Mouse (Mus musculus) limb, embryonic 15.5 days (tissue): ENCODE results near the gene Serpinh1. TPM values are rescaled to one million over a fixed set of nuclear protein-coding genes. Genes with fewer than 3 reads are reported as not detected.
A peak's percentile ranks its signal among the peaks of the same experiment; 100 is the strongest.

Source experiments
- ATAC-seq: fragments of 200-750 bp; cut with Nextera tagmentation; 2 replicates; pipeline ENCODE4 v1.8.0; 2017; ENCODE audit warnings: low read depth, moderate TSS enrichment; ENCODE audit not compliant: insufficient number of reproducible peaks, low FRiP score, low TSS enrichment
- H3K27ac ChIP-seq: fragments of 300-500 bp; sonication (generic); 2 replicates; pipeline ENCODE4 v1.5.1; 2015; ENCODE audit warnings: moderate library complexity, mild to moderate bottlenecking, inconsistent platforms
- H3K27me3 ChIP-seq: fragments of 300-500 bp; sonication (generic); 2 replicates; pipeline ENCODE4 v1.6.1; 2015; ENCODE audit warnings: inconsistent platforms
- H3K36me3 ChIP-seq: fragments of 300-500 bp; sonication (generic); 2 replicates; pipeline ENCODE4 v1.6.1; 2015; ENCODE audit warnings: inconsistent platforms
- H3K4me1 ChIP-seq: fragments of 300-500 bp; sonication (generic); 2 replicates; pipeline ENCODE4 v1.6.1; 2015; ENCODE audit warnings: inconsistent platforms
- H3K4me2 ChIP-seq: fragments of 300-500 bp; sonication (generic); 2 replicates; pipeline ENCODE4 v1.6.1; 2015; ENCODE audit warnings: mild to moderate bottlenecking, inconsistent platforms
- H3K4me3 ChIP-seq: fragments of 300-500 bp; sonication (generic); 2 replicates; pipeline ENCODE4 v1.5.1; 2015; ENCODE audit warnings: mild to moderate bottlenecking, inconsistent platforms
- H3K9ac ChIP-seq: fragments of 300-500 bp; sonication (generic); 2 replicates; pipeline ENCODE4 v1.6.1; 2015; ENCODE audit warnings: inconsistent platforms
- H3K9me3 ChIP-seq: fragments of 300-500 bp; sonication (generic); 2 replicates; pipeline ENCODE4 v1.6.1; 2016; ENCODE audit warnings: inconsistent platforms
- WGBS: fragments of 180-500 bp; shearing (Covaris S2); methylation state at CpG from one replicate; pipeline ENCODE4 v1.1.7; 2015; 5-methylcytosine and 5-hydroxymethylcytosine counted together
- polyA plus RNA-seq: library from polyadenylated mRNA; unstranded; fragments of >200 nt; fragmentation: Nextera tagmentation; extraction: Ambion mirVana; gene quantifications from 2 replicates; pipeline ENCODE4 v1.2.1, GENCODE M21; 2015

Gene Serpinh1
- polyA plus RNA-seq, 1 experiment from 2014 or later, result 2,485 TPM

- H3K27me3 ChIP-seq, result peaks cover 12% of the 10 kb centered on the region; the same call in 1 of the 2 replicates
- no peak overlapping the region for H3K4me3 ChIP-seq
- no peaks in the 10 kb centered on the region for H3K36me3 ChIP-seq
- H3K9me3 ChIP-seq, result no peaks in the 10 kb centered on the region
- peaks cover 17% of the 10 kb centered on the region for H3K4me1 ChIP-seq
- 66% methylated on average over 7 of the region's 7 CpGs for WGBS
- no peak overlapping the region for H3K9ac ChIP-seq
- no peak overlapping the region for H3K4me2 ChIP-seq
- no peak overlapping the region for H3K27ac ChIP-seq
- ATAC-seq, result no peak
Measured at GRCm38 (mm10) chr7:99317475-99317874, 35.6 kb downstream of the Serpinh1 start.

GRCm38 (mm10) chr7:99316207-99316606 is 36.8 kb downstream of the Serpinh1 start:
- H3K4me1 ChIP-seq, result peaks cover 21% of the 10 kb centered on the region
- no peaks in the 10 kb centered on the region for H3K36me3 ChIP-seq
- no peak overlapping the region for H3K4me2 ChIP-seq
- no peak overlapping the region for H3K9ac ChIP-seq
- H3K4me3 ChIP-seq, result no peak overlapping the region
- H3K27me3 ChIP-seq, result peaks cover 10% of the 10 kb centered on the region; the same call in 1 of the 2 replicates
- WGBS, result 52% methylated on average over 7 of the region's 7 CpGs
- H3K9me3 ChIP-seq, result no peaks in the 10 kb centered on the region
- no peak for ATAC-seq
- H3K27ac ChIP-seq, result no peak overlapping the region

GRCm38 (mm10) chr7:99314565-99314964 is 38.5 kb downstream of the Serpinh1 start:
- Histone ChIP-seq H3K27me3 (0 out of 2 replicates have a peak, but pooled peaks cover 7% of the 10 kb centered on the region), H3K4me2 (no peak overlapping the region), H3K9ac (no peak overlapping the region), H3K9me3 (no peaks in the 10 kb centered on the region), H3K36me3 (no peaks in the 10 kb centered on the region), H3K27ac (no peak overlapping the region), H3K4me1 (peaks cover 16% of the 10 kb centered on the region; the same call in 1 of the 2 replicates), H3K4me3 (no peak overlapping the region)
- no peak for ATAC-seq
- 78% methylated on average over 4 of the region's 4 CpGs for WGBS

- no peak for ATAC-seq
- Histone ChIP-seq H3K4me1 (peaks cover 16% of the 10 kb centered on the region; the same call in 1 of the 2 replicates), H3K9ac (no peak overlapping the region), H3K4me2 (no peak overlapping the region), H3K27me3 (0 out of 2 replicates have a peak, but pooled peaks cover 3% of the 10 kb centered on the region), H3K27ac (no peak overlapping the region), H3K4me3 (no peak overlapping the region), H3K9me3 (no peaks in the 10 kb centered on the region), H3K36me3 (no peaks in the 10 kb centered on the region)
- WGBS, result 62% methylated on average over 8 of the region's 8 CpGs
Measured at GRCm38 (mm10) chr7:99313253-99313652, 39.8 kb downstream of the Serpinh1 start.

GRCm38 (mm10) chr7:99312671-99313143 is 40.3 kb downstream of the Serpinh1 start:
- H3K4me3 ChIP-seq, result no peak overlapping the region
- no peaks in the 10 kb centered on the region for H3K9me3 ChIP-seq
- H3K4me1 ChIP-seq, result peaks cover 16% of the 10 kb centered on the region; the same call in 1 of the 2 replicates
- H3K27ac ChIP-seq, result 0 out of 2 replicates have a peak overlapping the region, but pooled peaks have one; percentile 11
- no peak overlapping the region for H3K4me2 ChIP-seq
- 29% methylated on average over 8 of the region's 8 CpGs for WGBS
- H3K36me3 ChIP-seq, result no peaks in the 10 kb centered on the region
- no peak overlapping the region for H3K9ac ChIP-seq
- no peaks in the 10 kb centered on the region for H3K27me3 ChIP-seq
- no peak for ATAC-seq

- Histone ChIP-seq H3K27ac (no peak overlapping the region), H3K4me3 (no peak overlapping the region), H3K9me3 (no peaks in the 10 kb centered on the region), H3K4me2 (no peak overlapping the region), H3K4me1 (peaks cover 16% of the 10 kb centered on the region; the same call in 1 of the 2 replicates), H3K27me3 (no peaks in the 10 kb centered on the region), H3K36me3 (no peaks in the 10 kb centered on the region), H3K9ac (no peak overlapping the region)
- ATAC-seq, result no peak
- 33% methylated on average over 4 of the region's 4 CpGs for WGBS
Measured at GRCm38 (mm10) chr7:99312058-99312457, 41.0 kb downstream of the Serpinh1 start.

- H3K27ac ChIP-seq, result no peak overlapping the region
- WGBS, result 55% methylated on average over 7 of the region's 7 CpGs
- no peak overlapping the region for H3K9ac ChIP-seq
- no peak overlapping the region for H3K4me3 ChIP-seq
- H3K4me1 ChIP-seq, result peaks cover 16% of the 10 kb centered on the region; the same call in 1 of the 2 replicates
- no peaks in the 10 kb centered on the region for H3K36me3 ChIP-seq
- no peaks in the 10 kb centered on the region for H3K9me3 ChIP-seq
- H3K27me3 ChIP-seq, result no peaks in the 10 kb centered on the region
- no peak overlapping the region for H3K4me2 ChIP-seq
- ATAC-seq, result no peak
Measured at GRCm38 (mm10) chr7:99311433-99311832, 41.6 kb downstream of the Serpinh1 start.

- 46% methylated on average over 3 of the region's 3 CpGs for WGBS
- Histone ChIP-seq H3K9ac (no peak overlapping the region), H3K27ac (no peak overlapping the region), H3K4me1 (peaks cover 6% of the 10 kb centered on the region), H3K4me2 (no peak overlapping the region), H3K4me3 (no peak overlapping the region), H3K36me3 (no peaks in the 10 kb centered on the region), H3K27me3 (no peaks in the 10 kb centered on the region), H3K9me3 (no peaks in the 10 kb centered on the region)
- no peak for ATAC-seq
Measured at GRCm38 (mm10) chr7:99306640-99307039, 46.4 kb downstream of the Serpinh1 start.

GRCm38 (mm10) chr7:99305688-99306087 is 47.4 kb downstream of the Serpinh1 start:
- Histone ChIP-seq H3K27ac (no peak overlapping the region), H3K36me3 (no peaks in the 10 kb centered on the region), H3K27me3 (no peaks in the 10 kb centered on the region), H3K4me3 (no peak overlapping the region), H3K4me1 (peaks cover 6% of the 10 kb centered on the region), H3K9ac (no peak overlapping the region), H3K4me2 (no peak overlapping the region), H3K9me3 (no peaks in the 10 kb centered on the region)
- 96% methylated on average over 4 of the region's 4 CpGs for WGBS
- no peak for ATAC-seq

- no peak overlapping the region for H3K27ac ChIP-seq
- no peaks in the 10 kb centered on the region for H3K27me3 ChIP-seq
Measured at GRCm38 (mm10) chr7:99304949-99305372, 48.1 kb downstream of the Serpinh1 start.

GRCm38 (mm10) chr7:99304029-99304428 is 49.0 kb downstream of the Serpinh1 start:
- Histone ChIP-seq H3K4me2 (no peak overlapping the region), H3K27me3 (no peaks in the 10 kb centered on the region), H3K36me3 (no peaks in the 10 kb centered on the region), H3K9ac (no peak overlapping the region), H3K27ac (no peak overlapping the region), H3K4me1 (peaks cover 6% of the 10 kb centered on the region), H3K4me3 (no peak overlapping the region), H3K9me3 (no peaks in the 10 kb centered on the region)
- WGBS, result 52% methylated on average over 6 of the region's 6 CpGs
- ATAC-seq, result no peak

More at GRCm38 (mm10) chr7:99304949-99305372, 48.1 kb downstream of the Serpinh1 start:
- ATAC-seq, result no peak
- Histone ChIP-seq H3K4me3 (no peak overlapping the region), H3K9me3 (no peaks in the 10 kb centered on the region), H3K9ac (no peak overlapping the region), H3K4me1 (peaks cover 6% of the 10 kb centered on the region), H3K4me2 (no peak overlapping the region), H3K36me3 (no peaks in the 10 kb centered on the region)
- 56% methylated on average over 5 of the region's 5 CpGs for WGBS

GRCm38 (mm10) chr7:99300650-99301175 is 52.3 kb downstream of the Serpinh1 start:
- no peak overlapping the region for H3K9ac ChIP-seq
- no peaks in the 10 kb centered on the region for H3K27me3 ChIP-seq
- no peak overlapping the region for H3K27ac ChIP-seq
- 32% methylated on average over 3 of the region's 3 CpGs for WGBS
- no peak overlapping the region for H3K4me3 ChIP-seq
- no peak for ATAC-seq
- H3K9me3 ChIP-seq, result no peaks in the 10 kb centered on the region
- no peaks in the 10 kb centered on the region for H3K36me3 ChIP-seq
- peaks cover 6% of the 10 kb centered on the region for H3K4me1 ChIP-seq
- H3K4me2 ChIP-seq, result no peak overlapping the region
